Mouse (Mus musculus) limb, embryonic 15.5 days (tissue): Measurements from ENCODE around the gene Xrcc4. TPM values are rescaled to one million over a fixed set of nuclear protein-coding genes. Genes with fewer than 3 reads are reported as not detected.

ENCODE experiments used
- ATAC-seq: fragments of 200-750 bp; cut with Nextera tagmentation; 2 replicates; pipeline ENCODE4 v1.8.0; 2017; ENCODE audit warnings: low read depth, moderate TSS enrichment; ENCODE audit not compliant: insufficient number of reproducible peaks, low FRiP score, low TSS enrichment
- H3K27ac ChIP-seq: fragments of 300-500 bp; sonication (generic); 2 replicates; pipeline ENCODE4 v1.5.1; 2015; ENCODE audit warnings: moderate library complexity, mild to moderate bottlenecking, inconsistent platforms
- H3K27me3 ChIP-seq: fragments of 300-500 bp; sonication (generic); 2 replicates; pipeline ENCODE4 v1.6.1; 2015; ENCODE audit warnings: inconsistent platforms
- H3K36me3 ChIP-seq: fragments of 300-500 bp; sonication (generic); 2 replicates; pipeline ENCODE4 v1.6.1; 2015; ENCODE audit warnings: inconsistent platforms
- H3K4me1 ChIP-seq: fragments of 300-500 bp; sonication (generic); 2 replicates; pipeline ENCODE4 v1.6.1; 2015; ENCODE audit warnings: inconsistent platforms
- H3K4me2 ChIP-seq: fragments of 300-500 bp; sonication (generic); 2 replicates; pipeline ENCODE4 v1.6.1; 2015; ENCODE audit warnings: mild to moderate bottlenecking, inconsistent platforms
- H3K4me3 ChIP-seq: fragments of 300-500 bp; sonication (generic); 2 replicates; pipeline ENCODE4 v1.5.1; 2015; ENCODE audit warnings: mild to moderate bottlenecking, inconsistent platforms
- H3K9ac ChIP-seq: fragments of 300-500 bp; sonication (generic); 2 replicates; pipeline ENCODE4 v1.6.1; 2015; ENCODE audit warnings: inconsistent platforms
- H3K9me3 ChIP-seq: fragments of 300-500 bp; sonication (generic); 2 replicates; pipeline ENCODE4 v1.6.1; 2016; ENCODE audit warnings: inconsistent platforms
- WGBS: fragments of 180-500 bp; shearing (Covaris S2); methylation state at CpG from one replicate; pipeline ENCODE4 v1.1.7; 2015; 5-methylcytosine and 5-hydroxymethylcytosine counted together
- polyA plus RNA-seq: library from polyadenylated mRNA; unstranded; fragments of >200 nt; fragmentation: Nextera tagmentation; extraction: Ambion mirVana; gene quantifications from 2 replicates; pipeline ENCODE4 v1.2.1, GENCODE M21; 2015

The Xrcc4 gene
- polyA plus RNA-seq, 1 experiment from 2014 or later: 11.2 TPM

GRCm38 (mm10) chr13:89854139-89854538 is 235.3 kb downstream of the Xrcc4 start:
- no peaks in the 10 kb centered on the region for H3K27me3 ChIP-seq
- no peak overlapping the region for H3K4me3 ChIP-seq
- no peak overlapping the region for H3K9ac ChIP-seq
- no peak overlapping the region for H3K27ac ChIP-seq
- H3K4me1 ChIP-seq: no peaks in the 10 kb centered on the region
- H3K4me2 ChIP-seq: no peak overlapping the region
- H3K36me3 ChIP-seq: no peaks in the 10 kb centered on the region
- H3K9me3 ChIP-seq: no peaks in the 10 kb centered on the region
- WGBS: 91% methylated on average over 5 of the region's 5 CpGs
- ATAC-seq: no peak

GRCm38 (mm10) chr13:89850746-89851145 is 238.7 kb downstream of the Xrcc4 start:
- ATAC-seq: no peak
- H3K9me3 ChIP-seq: no peaks in the 10 kb centered on the region
- H3K27me3 ChIP-seq: no peaks in the 10 kb centered on the region
- H3K4me3 ChIP-seq: no peak overlapping the region
- WGBS: 83% methylated on average over 2 of the region's 2 CpGs
- no peak overlapping the region for H3K27ac ChIP-seq
- no peak overlapping the region for H3K9ac ChIP-seq
- no peaks in the 10 kb centered on the region for H3K36me3 ChIP-seq
- H3K4me1 ChIP-seq: no peaks in the 10 kb centered on the region
- H3K4me2 ChIP-seq: no peak overlapping the region

GRCm38 (mm10) chr13:89849955-89850354 is 239.5 kb downstream of the Xrcc4 start:
- no peaks in the 10 kb centered on the region for H3K9me3 ChIP-seq
- no peaks in the 10 kb centered on the region for H3K36me3 ChIP-seq
- ATAC-seq: no peak
- H3K9ac ChIP-seq: no peak overlapping the region
- no peak overlapping the region for H3K4me3 ChIP-seq
- no peak overlapping the region for H3K27ac ChIP-seq
- H3K4me2 ChIP-seq: no peak overlapping the region
- WGBS: 93% methylated on average over 1 of the region's 1 CpGs
- no peaks in the 10 kb centered on the region for H3K4me1 ChIP-seq
- H3K27me3 ChIP-seq: no peaks in the 10 kb centered on the region

GRCm38 (mm10) chr13:89838635-89839034 is 250.8 kb downstream of the Xrcc4 start:
- Histone ChIP-seq H3K4me3 (no peak overlapping the region), H3K27me3 (no peaks in the 10 kb centered on the region), H3K9ac (no peak overlapping the region), H3K27ac (no peak overlapping the region), H3K4me1 (no peaks in the 10 kb centered on the region), H3K36me3 (no peaks in the 10 kb centered on the region), H3K4me2 (no peak overlapping the region), H3K9me3 (no peaks in the 10 kb centered on the region)
- WGBS: 58% methylated on average over 3 of the region's 3 CpGs
- ATAC-seq: no peak

- 84% methylated on average over 3 of the region's 3 CpGs for WGBS
- Histone ChIP-seq H3K4me1 (no peaks in the 10 kb centered on the region), H3K9me3 (no peaks in the 10 kb centered on the region)
Observed at GRCm38 (mm10) chr13:89834485-89834884, 254.9 kb downstream of the Xrcc4 start.

GRCm38 (mm10) chr13:89833053-89833670 is 256.2 kb downstream of the Xrcc4 start:
- Histone ChIP-seq H3K9me3 (no peaks in the 10 kb centered on the region), H3K4me3 (no peak overlapping the region), H3K27ac (no peak overlapping the region; the same call in 1 of the 2 replicates), H3K27me3 (no peaks in the 10 kb centered on the region), H3K4me2 (no peak overlapping the region), H3K4me1 (no peaks in the 10 kb centered on the region), H3K36me3 (no peaks in the 10 kb centered on the region), H3K9ac (no peak overlapping the region)
- WGBS: 18% methylated on average over 2 of the region's 2 CpGs
- ATAC-seq: no peak

More at GRCm38 (mm10) chr13:89834485-89834884, 254.9 kb downstream of the Xrcc4 start:
- Histone ChIP-seq H3K36me3 (no peaks in the 10 kb centered on the region), H3K27ac (no peak overlapping the region), H3K9ac (no peak overlapping the region), H3K27me3 (no peaks in the 10 kb centered on the region), H3K4me3 (no peak overlapping the region), H3K4me2 (no peak overlapping the region)
- ATAC-seq: no peak

- Histone ChIP-seq H3K9ac (no peak overlapping the region), H3K4me3 (no peak overlapping the region), H3K27me3 (no peaks in the 10 kb centered on the region), H3K4me1 (no peaks in the 10 kb centered on the region), H3K36me3 (no peaks in the 10 kb centered on the region), H3K27ac (no peak overlapping the region), H3K9me3 (no peaks in the 10 kb centered on the region), H3K4me2 (no peak overlapping the region)
- 69% methylated on average over 3 of the region's 3 CpGs for WGBS
- ATAC-seq: no peak
Observed at GRCm38 (mm10) chr13:89828429-89828970, 260.9 kb downstream of the Xrcc4 start.

GRCm38 (mm10) chr13:89827838-89828237 is 261.6 kb downstream of the Xrcc4 start:
- Histone ChIP-seq H3K9ac (no peak overlapping the region), H3K4me1 (no peaks in the 10 kb centered on the region), H3K36me3 (no peaks in the 10 kb centered on the region), H3K4me3 (no peak overlapping the region), H3K27me3 (no peaks in the 10 kb centered on the region), H3K27ac (no peak overlapping the region), H3K4me2 (no peak overlapping the region), H3K9me3 (no peaks in the 10 kb centered on the region)
- 79% methylated on average over 2 of the region's 2 CpGs for WGBS
- ATAC-seq: no peak

GRCm38 (mm10) chr13:89814543-89814942 is 274.9 kb downstream of the Xrcc4 start:
- Histone ChIP-seq H3K4me1 (no peaks in the 10 kb centered on the region), H3K9ac (no peak overlapping the region), H3K36me3 (no peaks in the 10 kb centered on the region), H3K27ac (no peak overlapping the region), H3K4me3 (no peak overlapping the region), H3K9me3 (no peaks in the 10 kb centered on the region), H3K4me2 (no peak overlapping the region), H3K27me3 (no peaks in the 10 kb centered on the region)
- WGBS: 46% methylated on average over 2 of the region's 2 CpGs
- ATAC-seq: no peak

- Histone ChIP-seq H3K27me3 (no peaks in the 10 kb centered on the region), H3K9me3 (no peaks in the 10 kb centered on the region), H3K27ac (no peak overlapping the region), H3K9ac (no peak overlapping the region), H3K4me1 (no peaks in the 10 kb centered on the region), H3K4me2 (no peak overlapping the region), H3K4me3 (no peak overlapping the region), H3K36me3 (no peaks in the 10 kb centered on the region)
- ATAC-seq: no peak
- WGBS: 89% methylated on average over 2 of the region's 2 CpGs
Observed at GRCm38 (mm10) chr13:89812169-89812568, 277.2 kb downstream of the Xrcc4 start.

- no peak overlapping the region for H3K4me2 ChIP-seq
- H3K27ac ChIP-seq: no peak overlapping the region
- H3K27me3 ChIP-seq: no peaks in the 10 kb centered on the region
- no peak for ATAC-seq
- no peaks in the 10 kb centered on the region for H3K9me3 ChIP-seq
- no peaks in the 10 kb centered on the region for H3K36me3 ChIP-seq
- no peaks in the 10 kb centered on the region for H3K4me1 ChIP-seq
- no peak overlapping the region for H3K4me3 ChIP-seq
- H3K9ac ChIP-seq: no peak overlapping the region
Observed at GRCm38 (mm10) chr13:89809024-89809423, 280.4 kb downstream of the Xrcc4 start.

- H3K27me3 ChIP-seq: no peaks in the 10 kb centered on the region
- no peak overlapping the region for H3K9ac ChIP-seq
- ATAC-seq: no peak
- no peaks in the 10 kb centered on the region for H3K9me3 ChIP-seq
- 82% methylated on average over 2 of the region's 2 CpGs for WGBS
- no peak overlapping the region for H3K4me2 ChIP-seq
- no peak overlapping the region for H3K27ac ChIP-seq
- no peak overlapping the region for H3K4me3 ChIP-seq
- no peaks in the 10 kb centered on the region for H3K4me1 ChIP-seq
- no peaks in the 10 kb centered on the region for H3K36me3 ChIP-seq
Observed at GRCm38 (mm10) chr13:89801901-89802300, 287.5 kb downstream of the Xrcc4 start.

GRCm38 (mm10) chr13:89797721-89798120 is 291.7 kb downstream of the Xrcc4 start:
- 29% methylated on average over 3 of the region's 3 CpGs for WGBS
- H3K27ac ChIP-seq: no peak overlapping the region
- H3K4me3 ChIP-seq: no peak overlapping the region
- no peaks in the 10 kb centered on the region for H3K4me1 ChIP-seq
- H3K4me2 ChIP-seq: no peak overlapping the region
- H3K9me3 ChIP-seq: no peaks in the 10 kb centered on the region
- no peaks in the 10 kb centered on the region for H3K27me3 ChIP-seq
- no peak for ATAC-seq
- H3K36me3 ChIP-seq: no peaks in the 10 kb centered on the region
- H3K9ac ChIP-seq: no peak overlapping the region
